Mouse (Mus musculus) telencephalon, adult 2 months (tissue): Measurements from ENCODE around the gene Ptma.
"Not testable (repeated sequence)": the region's sequence is repeated elsewhere in the genome, so short reads cannot be mapped to it uniquely, and the experiment has no call there.

Experiments
- DNase-seq: peaks from one replicate; pipeline ENCODE4 v3.0.0-alpha.2; 2011; ENCODE audit warnings: low read depth, low spot score

Ptma gene

GRCm38 (mm10) chr1:86526116-86526788, at the start of gene Ptma:
TSS of gene Ptma (plus strand) at chr1:86526726.
- peak; percentile 99 for DNase-seq

DNA sequence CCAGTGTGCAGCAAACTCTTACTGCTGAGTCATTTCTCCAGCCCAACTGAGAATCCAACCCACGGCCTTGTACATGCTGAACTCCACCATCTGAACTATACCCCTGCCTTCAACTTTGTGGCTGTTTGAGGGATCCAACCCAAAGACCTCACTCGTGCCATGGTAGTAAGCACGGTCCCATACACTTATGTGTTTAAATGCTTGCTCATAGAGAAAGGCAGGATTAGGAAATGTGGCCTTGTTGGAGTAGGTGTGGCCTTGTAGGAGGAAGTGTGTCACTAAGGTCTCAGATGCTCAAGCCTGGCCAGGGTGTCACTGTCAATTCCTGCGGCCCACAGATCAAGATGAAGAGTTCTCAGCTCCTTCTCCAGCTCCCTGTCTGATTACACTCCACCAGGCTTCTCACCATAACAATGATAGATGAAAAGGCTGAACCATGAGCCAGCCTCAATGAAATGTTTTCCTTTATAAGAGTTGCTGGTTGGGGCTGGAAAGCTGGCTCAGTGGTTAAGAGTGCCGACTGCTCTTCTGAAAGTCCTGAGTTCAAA, 48.7 kb upstream of the Ptma start:
- DNase-seq = no peak

DNA sequence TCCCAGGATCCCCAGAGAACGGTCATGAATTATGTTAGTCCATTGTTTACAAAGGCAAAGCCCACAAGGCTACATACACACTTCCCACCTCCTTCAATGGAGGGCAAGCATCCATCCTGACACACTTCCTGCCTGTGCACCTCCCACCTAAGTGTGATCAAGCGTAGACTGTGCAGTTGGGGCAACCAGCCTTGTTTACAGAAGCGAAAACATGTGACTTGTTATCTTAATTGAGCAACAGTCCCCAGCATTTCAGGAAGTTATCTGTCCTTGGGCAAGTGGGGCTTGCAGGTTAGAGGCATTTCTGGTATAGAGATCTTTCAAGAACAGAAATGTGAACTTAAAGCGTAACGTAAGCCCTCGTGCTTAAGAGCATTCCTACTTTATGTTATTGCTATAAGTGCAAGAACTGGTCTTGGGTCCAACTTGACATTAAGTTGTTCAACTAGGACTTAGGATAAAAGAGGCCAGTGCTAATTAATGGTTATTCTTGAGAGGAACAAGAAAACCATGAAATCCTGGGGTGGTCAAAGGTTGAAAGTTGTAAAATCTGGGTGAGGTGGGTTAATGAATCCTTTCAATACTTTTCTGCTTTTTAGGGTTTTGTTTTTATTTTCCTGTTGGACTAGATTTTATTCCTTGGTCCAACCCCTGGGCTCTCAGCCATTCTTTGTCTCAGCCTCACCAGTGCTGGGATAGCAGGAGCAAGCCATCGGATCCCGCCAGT, 47.3 kb upstream of the Ptma start:
- DNase-seq = no peak

DNA sequence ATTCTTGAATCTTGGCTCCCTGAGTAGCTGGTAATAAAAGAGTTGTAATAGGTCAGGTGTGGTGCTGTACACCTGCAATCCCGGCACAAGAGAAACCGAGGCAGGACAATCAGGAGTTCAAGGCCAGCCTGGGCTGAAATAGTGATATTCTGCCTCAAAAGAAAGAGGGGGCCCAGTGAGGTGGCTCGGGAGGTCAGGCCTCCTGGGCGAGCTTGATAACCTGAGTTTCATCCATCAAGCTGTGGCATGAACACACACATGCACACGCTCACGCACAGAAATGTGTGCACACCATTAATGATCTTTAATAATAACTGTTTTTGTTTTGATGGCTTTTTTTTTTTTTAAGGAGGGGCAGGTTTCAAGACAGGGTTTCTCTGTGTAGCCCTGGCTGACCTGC, 46.2 kb upstream of the Ptma start:
- no peak for DNase-seq

DNA sequence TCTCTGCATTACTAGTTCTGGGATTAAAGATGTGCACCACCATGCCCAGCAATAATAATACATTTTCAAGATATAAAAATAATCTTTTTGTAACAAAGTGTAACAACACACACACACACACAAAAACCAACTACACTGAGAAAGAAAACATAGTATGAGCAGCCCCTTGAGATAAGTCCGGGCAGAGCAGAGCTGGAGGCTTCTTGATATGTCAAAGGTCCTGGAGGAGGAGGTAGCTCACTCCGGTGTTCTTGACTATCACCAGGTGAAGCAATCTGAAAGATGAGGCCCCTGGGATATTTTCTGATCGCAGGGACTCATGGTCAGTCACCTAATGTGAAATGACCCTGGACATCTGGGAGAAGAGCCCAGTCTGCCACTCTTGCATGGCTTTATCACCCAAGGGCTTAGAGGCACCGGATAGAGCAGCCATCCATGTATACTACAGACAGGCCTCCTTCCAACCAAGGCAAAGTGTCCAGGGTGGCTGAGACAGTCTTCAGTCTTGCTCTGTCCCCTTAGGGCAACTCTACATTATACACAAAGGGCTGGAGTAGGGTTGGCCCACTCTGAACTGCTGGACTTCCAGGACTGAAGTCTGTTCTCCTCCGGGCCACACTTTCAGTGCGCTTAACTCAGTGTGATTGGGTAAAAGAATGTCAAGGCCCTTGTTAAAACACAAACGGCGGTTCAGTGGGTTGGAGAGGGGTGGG, 45.6 kb upstream of the Ptma start:
- no peak for DNase-seq

DNA sequence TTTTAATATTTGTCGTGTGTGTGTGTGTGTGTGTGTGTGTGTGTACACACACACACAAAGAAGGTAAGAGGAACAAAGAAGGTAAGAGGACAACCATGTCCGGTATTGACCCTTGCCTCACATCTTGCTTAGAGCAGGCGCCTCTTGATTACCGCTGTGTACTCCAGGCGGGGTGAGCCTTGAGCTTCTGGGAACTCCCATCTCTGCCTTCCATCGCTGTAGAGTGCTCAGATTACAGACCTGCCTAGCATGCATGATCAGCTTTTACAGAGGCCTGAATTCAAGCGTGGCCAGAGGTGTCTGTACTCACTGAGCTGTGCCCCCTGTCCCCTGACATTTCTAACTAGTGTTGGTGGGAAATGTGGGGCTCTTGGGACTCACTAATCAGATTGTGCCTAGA, 45.1 kb upstream of the Ptma start:
- DNase-seq = no peak

DNA sequence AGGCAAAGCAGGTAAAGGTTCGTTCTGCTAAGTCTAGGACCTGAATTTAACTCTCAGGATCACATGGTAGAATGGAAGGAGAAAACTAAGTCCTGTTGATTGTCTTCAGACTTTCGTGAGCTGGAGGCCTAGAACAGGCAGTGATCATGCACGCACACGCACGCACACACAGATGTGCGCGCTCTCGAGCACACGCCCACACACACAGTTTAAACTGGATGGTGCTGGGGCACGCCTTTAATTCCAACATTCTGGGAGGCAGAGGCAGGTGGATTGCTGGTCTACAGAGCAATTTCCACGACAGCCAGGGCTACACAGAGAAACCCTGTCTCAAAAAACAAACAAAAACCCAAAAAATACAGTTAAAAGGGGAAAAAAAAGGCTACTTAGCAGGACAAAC, 44.2 kb upstream of the Ptma start:
- DNase-seq = no peak

DNA sequence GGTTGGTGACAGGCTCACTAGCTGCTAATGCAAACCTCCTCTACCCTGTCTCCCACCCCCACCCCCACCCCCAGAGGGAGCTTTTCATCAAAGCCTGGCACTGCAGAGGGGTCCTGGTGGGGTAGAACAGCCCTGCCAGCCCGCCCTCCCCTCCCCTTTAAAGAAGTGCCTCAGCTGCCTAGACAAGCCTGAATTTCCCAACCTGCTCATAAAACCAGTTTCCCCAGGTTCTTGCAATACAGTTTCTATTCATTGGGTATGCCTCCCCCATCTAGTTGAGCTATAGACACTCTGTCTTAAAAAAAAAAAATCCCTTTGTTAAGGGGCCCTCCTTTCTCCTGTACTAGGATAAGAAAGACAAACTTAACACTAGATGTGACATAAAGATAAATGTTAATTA, 43.8 kb upstream of the Ptma start:
- DNase-seq = no peak

DNA sequence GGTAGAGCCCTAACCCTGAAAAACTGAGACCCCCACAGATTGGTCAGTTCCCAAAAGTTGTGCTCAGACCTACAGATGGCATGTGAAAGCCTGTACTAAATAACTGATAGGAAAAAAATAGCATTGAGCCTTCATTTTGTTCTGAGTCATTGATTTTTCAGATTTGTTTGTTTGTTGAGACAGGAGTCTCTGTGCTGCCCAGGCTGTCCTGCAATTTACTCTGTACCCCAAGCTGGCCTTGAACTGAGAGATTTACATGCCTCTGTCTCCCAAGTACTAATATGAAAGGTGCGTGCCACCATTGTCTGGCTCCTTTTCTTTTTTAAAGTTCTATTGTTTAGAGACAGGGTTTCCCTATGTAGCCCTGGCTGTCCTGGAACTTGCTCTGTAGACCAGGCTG, 41.2 kb upstream of the Ptma start:
- no peak for DNase-seq

DNA sequence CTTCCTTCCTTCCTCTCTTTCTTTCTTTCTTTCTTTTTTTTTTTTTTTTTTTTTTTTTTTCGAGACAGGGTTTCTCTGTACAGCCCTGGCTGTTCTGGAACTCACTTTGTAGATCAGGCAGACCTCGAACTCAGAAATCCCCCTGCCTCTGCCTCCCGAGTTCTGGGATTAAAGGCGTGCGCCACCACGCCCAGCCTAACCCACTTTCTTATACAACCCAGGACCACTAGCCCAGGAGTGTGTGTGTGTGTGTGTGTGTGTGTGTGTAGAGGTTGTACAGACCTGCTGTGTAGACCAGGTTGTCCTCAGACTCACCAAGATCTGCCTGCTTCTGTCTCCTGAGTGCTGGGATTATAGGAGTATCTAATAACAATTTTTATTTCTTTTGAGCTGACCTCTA, 40.7 kb upstream of the Ptma start:
- DNase-seq = not testable (repeated sequence)

- no peak for DNase-seq
Measured at GRCm38 (mm10) chr1:86486703-86487294, 39.7 kb upstream of the Ptma start.

DNA sequence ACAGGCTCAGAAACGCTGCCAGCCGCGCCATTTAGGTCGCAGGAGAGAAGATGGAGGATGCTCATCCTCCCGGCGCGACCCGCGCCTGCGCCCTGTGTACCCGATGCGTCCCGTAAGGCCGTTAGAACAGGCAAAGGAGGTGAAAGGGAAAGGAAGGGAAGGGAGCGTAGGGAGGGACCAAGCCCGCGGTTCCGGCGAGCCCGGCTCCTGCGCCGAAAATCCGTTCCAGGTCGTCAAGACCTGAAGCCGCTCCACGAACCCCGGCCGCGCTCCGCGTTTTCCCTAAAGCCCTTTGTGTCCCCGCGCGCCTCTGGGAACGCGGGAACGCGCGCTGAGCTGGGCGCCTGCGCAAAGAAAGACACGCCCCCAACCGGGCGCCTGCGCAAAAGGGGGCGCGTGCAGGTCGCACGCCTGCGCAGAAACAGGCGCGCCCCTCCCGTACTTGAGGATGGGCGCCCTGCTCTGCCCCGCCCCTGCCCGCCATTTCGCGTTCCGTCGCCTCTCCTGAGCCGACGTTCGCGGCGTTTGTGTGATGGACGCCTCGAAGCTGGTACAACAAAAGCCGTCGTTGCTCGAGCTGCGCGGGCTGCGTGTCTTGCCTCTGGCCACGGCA, 39.1 kb upstream of the Ptma start:
- DNase-seq = peak; percentile 99

- no peak for DNase-seq
Measured at GRCm38 (mm10) chr1:86487908-86488314, 38.6 kb upstream of the Ptma start.

GRCm38 (mm10) chr1:86488326-86488725, 38.2 kb upstream of the Ptma start:
- DNase-seq = no peak

- no peak for DNase-seq
Measured at GRCm38 (mm10) chr1:86488774-86489173, 37.8 kb upstream of the Ptma start.

DNA sequence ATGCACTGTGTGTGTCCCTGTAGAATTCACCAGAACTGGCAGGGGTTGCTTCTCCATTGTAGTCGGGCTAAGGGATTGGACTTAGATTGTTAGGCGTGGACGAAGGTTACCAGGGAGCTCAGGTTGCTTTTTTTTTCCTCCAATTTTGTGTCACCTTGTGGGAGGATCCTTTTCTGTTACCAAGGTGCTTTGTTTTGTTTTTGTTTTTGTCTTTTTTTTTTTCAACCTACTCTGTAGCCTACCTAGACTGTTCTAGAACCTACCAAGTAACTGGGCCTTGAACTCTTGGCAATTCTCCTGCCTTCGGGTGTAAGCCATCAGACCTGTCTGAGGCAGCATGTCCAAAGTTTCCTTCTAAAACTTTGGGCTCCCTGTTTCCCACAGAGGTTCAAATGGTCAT, 36.6 kb upstream of the Ptma start:
- DNase-seq = no peak

GRCm38 (mm10) chr1:86490697-86491096, 35.8 kb upstream of the Ptma start:
- DNase-seq = no peak

GRCm38 (mm10) chr1:86491533-86492094, 34.9 kb upstream of the Ptma start:
- DNase-seq = no peak

DNA sequence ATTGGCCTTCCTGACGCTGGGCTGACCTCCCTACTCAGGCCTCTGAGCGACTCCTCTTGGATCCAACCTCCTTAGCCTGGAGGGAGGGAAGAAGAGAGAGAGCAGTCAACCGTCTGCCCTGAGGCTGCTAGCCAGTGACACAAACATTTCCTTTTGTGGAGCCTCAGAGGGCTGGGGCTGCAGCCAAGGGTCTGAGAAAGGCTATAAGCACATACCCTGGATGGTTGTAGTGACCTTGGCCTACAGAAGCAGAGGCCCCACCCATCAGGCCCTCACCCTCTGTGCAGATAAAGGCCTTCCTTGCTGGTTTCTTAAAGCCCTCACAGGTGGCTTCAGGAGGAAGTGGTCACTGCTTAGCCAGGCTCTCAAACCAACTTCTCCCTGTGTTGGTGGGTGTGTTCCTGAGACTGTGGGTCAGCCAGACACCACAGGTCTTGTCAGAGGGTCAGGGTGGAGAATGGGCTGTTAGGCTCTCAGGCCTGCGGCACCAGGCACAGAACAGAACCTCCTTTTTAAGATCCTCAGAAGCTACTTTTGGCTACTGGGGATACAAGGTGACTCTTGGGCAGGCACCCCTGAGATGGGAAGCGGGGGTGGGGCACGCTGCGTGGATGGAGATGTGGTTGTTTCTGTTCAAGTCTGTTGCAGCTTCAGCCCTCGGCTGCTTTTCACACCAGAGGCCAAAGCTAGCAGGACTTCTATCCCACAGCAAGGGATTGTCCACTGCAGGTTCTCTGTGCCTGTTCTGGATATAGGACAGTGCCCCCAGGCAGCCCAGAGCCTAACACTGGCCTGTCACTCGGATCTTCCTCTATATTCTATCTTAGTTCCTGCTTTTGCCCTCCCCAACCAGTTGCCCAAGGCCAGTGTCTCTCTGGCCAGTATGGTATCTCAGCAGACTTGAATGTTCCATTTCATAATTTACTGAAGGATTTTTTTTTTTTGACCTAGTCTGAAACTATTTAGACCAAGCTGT, 34.1 kb upstream of the Ptma start:
- no peak for DNase-seq

DNA sequence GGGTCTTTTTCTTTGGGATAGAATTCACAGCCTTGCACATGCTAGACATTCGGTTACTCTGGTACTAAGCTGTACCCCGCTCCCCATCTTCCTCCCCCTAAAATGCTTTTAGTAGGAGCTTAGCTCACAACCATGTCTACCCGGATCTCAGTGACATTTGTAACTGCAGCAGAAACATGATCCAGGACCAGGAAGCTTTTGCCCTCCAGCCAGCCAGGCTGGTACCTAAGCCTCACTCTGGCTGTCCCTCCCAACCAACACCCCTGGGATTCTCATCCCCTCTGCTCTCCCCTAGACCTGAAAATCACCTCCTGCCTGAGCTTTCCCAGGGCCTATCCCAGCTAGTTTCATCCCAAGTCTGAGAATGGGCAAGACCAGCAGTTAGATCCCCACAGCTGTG, 32.7 kb upstream of the Ptma start:
- no peak for DNase-seq
